Mouse (Mus musculus) liver, embryonic 11.5 days (tissue): ENCODE measurements around the gene Lmbr1. TPM values are rescaled to one million over a fixed set of nuclear protein-coding genes. Genes with fewer than 3 reads are reported as not detected.

Experiments used
- ATAC-seq: fragments of 200-750 bp; cut with Nextera tagmentation; replicated peaks from 2 replicates; pipeline ENCODE4 v1.8.0; 2017; ENCODE audit warnings: moderate number of reproducible peaks, mild to moderate bottlenecking, moderate TSS enrichment, moderate library complexity; ENCODE audit not compliant: low FRiP score
- DNase-seq: peaks from one replicate; pipeline ENCODE4 v3.0.0-alpha.2; 2017; ENCODE audit warnings: low spot score
- H3K27ac ChIP-seq: fragments of 300-500 bp; sonication (generic); 2 replicates; pipeline ENCODE4 v1.5.1; 2014; ENCODE audit warnings: mild to moderate bottlenecking, low read depth, low read length, control low read depth
- H3K27me3 ChIP-seq: fragments of 300-500 bp; sonication (generic); replicated peaks from 2 replicates; pipeline ENCODE4 v1.6.1; 2014; ENCODE audit warnings: low read length, mixed read lengths; ENCODE audit not compliant: control insufficient read depth, insufficient read depth
- H3K36me3 ChIP-seq: fragments of 300-500 bp; sonication (generic); 2 replicates; pipeline ENCODE4 v1.6.1; 2014; ENCODE audit warnings: mild to moderate bottlenecking, low read length, moderate library complexity, mixed read lengths; ENCODE audit not compliant: control insufficient read depth, insufficient read depth
- H3K4me1 ChIP-seq: fragments of 300-500 bp; sonication (generic); replicated peaks from 2 replicates; pipeline ENCODE4 v1.6.1; 2014; ENCODE audit warnings: low read length, mixed read lengths; ENCODE audit not compliant: control insufficient read depth, insufficient read depth
- H3K4me2 ChIP-seq: fragments of 300-500 bp; sonication (generic); 2 replicates; pipeline ENCODE4 v1.6.1; 2014; ENCODE audit warnings: mild to moderate bottlenecking, control low read depth, moderate library complexity
- H3K4me3 ChIP-seq: fragments of 300-500 bp; sonication (generic); 2 replicates; pipeline ENCODE4 v1.5.1; 2014; ENCODE audit warnings: low read depth, low read length, control low read depth
- H3K9ac ChIP-seq: fragments of 300-500 bp; sonication (generic); 2 replicates; pipeline ENCODE4 v1.6.1; 2014; ENCODE audit warnings: low read depth, low read length, control low read depth
- H3K9me3 ChIP-seq: fragments of 300-500 bp; sonication (generic); 2 replicates; pipeline ENCODE4 v1.6.1; 2016; ENCODE audit warnings: low read length, inconsistent platforms, mixed read lengths; ENCODE audit not compliant: control insufficient read depth
- WGBS: fragments of 180-500 bp; shearing (Covaris S2); extraction: QIAGEN DNeasy Blood & Tissue Kit; methylation state at CpG from one replicate; pipeline ENCODE4 v1.1.7; 2014; 5-methylcytosine and 5-hydroxymethylcytosine counted together
- microRNA-seq: library from miRNA; unstranded; fragments of <30 nt; microRNA quantifications from one replicate; pipeline ENCODE4, GENCODE M21; 2017; ENCODE audit warnings: borderline number of aligned reads
- polyA plus RNA-seq: library from polyadenylated mRNA; unstranded; fragments of >200 nt; fragmentation: Nextera tagmentation; extraction: Ambion mirVana; gene quantifications from 2 replicates; pipeline ENCODE4 v1.2.1, GENCODE M21; 2014

Lmbr1 gene
- polyA plus RNA-seq, 1 experiment from 2014 or later = 6.5 TPM

- H3K27ac ChIP-seq = no peak overlapping the region
- no peaks in the 10 kb centered on the region for H3K36me3 ChIP-seq
- 0 out of 2 replicates have a peak, but pooled peaks cover 3% of the 10 kb centered on the region for H3K4me1 ChIP-seq
- DNase-seq (no peak), ATAC-seq (no peak)
- peak overlapping the region; percentile 81 for H3K4me2 ChIP-seq
- H3K9me3 ChIP-seq = no peaks in the 10 kb centered on the region
- WGBS = 12% methylated on average over 12 of the region's 12 CpGs
- H3K27me3 ChIP-seq = no peaks in the 10 kb centered on the region
- H3K9ac ChIP-seq = peak overlapping the region; percentile 40; the same call in 1 of the 2 replicates
- H3K4me3 ChIP-seq = peak overlapping the region; percentile 60
These were observed 181.9 kb downstream of the Lmbr1 start for GRCm38 (mm10) chr5:29196264-29196658.

GRCm38 (mm10) chr5:29195570-29196263, 182.5 kb downstream of the Lmbr1 start, which contains the start of gene Rnf32:
TSS of gene Rnf32 (plus strand) at chr5:29195992.
- under 1% methylated on average over 66 of the region's 70 CpGs for WGBS
- Histone ChIP-seq H3K36me3 (no peaks in the 10 kb centered on the region), H3K4me1 (0 out of 2 replicates have a peak, but pooled peaks cover 3% of the 10 kb centered on the region), H3K4me3 (peak within 1 kb of the TSS; percentile 60), H3K27ac (no peak within 1 kb of the TSS), H3K4me2 (peak within 1 kb of the TSS; percentile 81), H3K9ac (peak within 1 kb of the TSS; percentile 67), H3K9me3 (no peaks in the 10 kb centered on the region), H3K27me3 (no peaks in the 10 kb centered on the region)
- DNase-seq (peak; percentile 80), ATAC-seq (peak; percentile 92)

GRCm38 (mm10) chr5:29195231-29195569, 183.0 kb downstream of the Lmbr1 start:
- Histone ChIP-seq H3K4me1 (0 out of 2 replicates have a peak, but pooled peaks cover 3% of the 10 kb centered on the region), H3K36me3 (no peaks in the 10 kb centered on the region), H3K9ac (peak overlapping the region; percentile 67), H3K4me2 (peak overlapping the region; percentile 81), H3K27ac (no peak overlapping the region), H3K27me3 (no peaks in the 10 kb centered on the region), H3K9me3 (no peaks in the 10 kb centered on the region), H3K4me3 (peak overlapping the region; percentile 60)
- WGBS = 7% methylated on average over 9 of the region's 9 CpGs
- no peak for DNase-seq
- ATAC-seq = no peak; the same call in 1 of the 2 replicates

- no peaks in the 10 kb centered on the region for H3K4me1 ChIP-seq
- no peak overlapping the region for H3K27ac ChIP-seq
- WGBS = 73% methylated on average over 5 of the region's 5 CpGs
- no peaks in the 10 kb centered on the region for H3K9me3 ChIP-seq
- H3K36me3 ChIP-seq = no peaks in the 10 kb centered on the region
- H3K4me3 ChIP-seq = no peak overlapping the region
- no peak for DNase-seq
- ATAC-seq = no peak
- no peak overlapping the region for H3K9ac ChIP-seq
- no peaks in the 10 kb centered on the region for H3K27me3 ChIP-seq
- no peak overlapping the region for H3K4me2 ChIP-seq
These were observed 191.4 kb downstream of the Lmbr1 start for GRCm38 (mm10) chr5:29186798-29187197.

Small RNA genes lying within 50 kb of the gene (microRNA-seq; reads per million reads assigned to microRNA genes)
- not detected for gene Gm23801

Other genes with a start within 250 kb of the Lmbr1 start
- gene Rnf32, start 182.4 kb downstream of the Lmbr1 start, polyA plus RNA-seq = 0.56 and 0.82 TPM in 2 replicates
- gene Nom1, start 56.3 kb upstream of the Lmbr1 start, polyA plus RNA-seq = 35.6 and 38.1 TPM in 2 replicates
- 0.11 and 0.12 TPM in 2 replicates for gene Mnx1, start 100.1 kb upstream of the Lmbr1 start, polyA plus RNA-seq
- gene Ube3c, start 190.9 kb upstream of the Lmbr1 start, polyA plus RNA-seq = 29.4 and 31.1 TPM in 2 replicates